Mouse (Mus musculus) erythroblast, embryonic 14.5 days (primary cell): Measurements from ENCODE around the gene Cdk5.

Source experiments
- GATA1 ChIP-seq: IDR thresholded peaks from 2 replicates; pipeline ENCODE4 v1.6.1; 2012; ENCODE audit warnings: low read length, inconsistent platforms, mixed read lengths
- TAL1 ChIP-seq: IDR thresholded peaks from 3 replicates; pipeline ENCODE4 v1.6.1; 2012; ENCODE audit warnings: low read length, inconsistent platforms, mixed read lengths

GRCm38 (mm10) chr5:24417587-24417986 lies 5.7 kb downstream of the Cdk5 start:
- TF ChIP-seq TAL1: no peak
- TF ChIP-seq GATA1: no peak
